Mouse (Mus musculus): ENCODE data around the gene Pask.
"Not testable (repeated sequence)": the region's sequence is repeated elsewhere in the genome, so short reads cannot be mapped to it uniquely, and the experiment has no call there.

The Pask gene

DNA sequence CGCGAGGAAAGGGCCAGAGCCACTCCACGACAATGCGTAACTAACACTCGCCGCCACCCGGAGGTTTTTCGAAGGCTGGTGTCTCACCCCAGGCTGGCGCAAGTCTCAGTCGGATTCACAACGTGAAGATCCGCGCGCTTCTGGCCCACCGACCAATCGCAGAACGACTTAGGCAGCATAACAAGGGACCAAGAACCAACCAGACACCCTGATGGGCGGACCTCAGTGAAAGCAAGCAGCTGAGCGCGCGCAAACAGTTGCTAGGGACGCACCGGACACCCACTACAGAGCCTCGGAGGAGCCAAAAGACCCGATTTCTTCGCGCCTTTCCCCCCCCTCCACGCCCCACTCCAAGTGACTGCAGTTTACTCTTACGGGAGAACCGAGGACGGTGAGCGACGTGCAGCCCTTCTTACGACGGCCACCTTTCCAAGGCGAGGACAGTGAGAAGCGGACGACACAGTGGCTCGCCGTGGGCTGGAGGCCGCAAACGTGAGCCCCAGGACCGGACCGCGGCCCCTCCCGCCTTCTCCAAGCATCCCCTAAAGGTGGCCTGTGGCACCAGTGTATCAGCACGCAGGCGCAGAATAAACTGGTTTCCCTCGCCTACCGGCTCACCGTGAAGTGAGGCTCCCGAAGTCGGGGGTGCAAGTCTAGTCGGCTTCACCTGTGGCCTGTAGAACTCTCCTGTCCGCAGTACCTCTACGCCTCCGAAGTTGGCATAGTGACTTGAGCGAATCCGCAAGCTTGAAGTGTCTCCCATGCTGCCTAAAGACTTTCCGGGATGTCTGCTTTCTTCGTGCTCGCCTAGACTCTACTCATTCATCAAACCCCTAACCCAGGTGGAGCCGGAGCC lies at the start of gene Pask, which contains the start of gene Ppp1r7:
Gene Pask (minus strand): TSS at position 835 of the 856 bp plus-strand sequence.
Gene Ppp1r7 (plus strand): TSS at position 207 of the 856 bp plus-strand sequence.
- DNase-seq (ENCODE audit: low spot score): peak; percentile 92

DNA sequence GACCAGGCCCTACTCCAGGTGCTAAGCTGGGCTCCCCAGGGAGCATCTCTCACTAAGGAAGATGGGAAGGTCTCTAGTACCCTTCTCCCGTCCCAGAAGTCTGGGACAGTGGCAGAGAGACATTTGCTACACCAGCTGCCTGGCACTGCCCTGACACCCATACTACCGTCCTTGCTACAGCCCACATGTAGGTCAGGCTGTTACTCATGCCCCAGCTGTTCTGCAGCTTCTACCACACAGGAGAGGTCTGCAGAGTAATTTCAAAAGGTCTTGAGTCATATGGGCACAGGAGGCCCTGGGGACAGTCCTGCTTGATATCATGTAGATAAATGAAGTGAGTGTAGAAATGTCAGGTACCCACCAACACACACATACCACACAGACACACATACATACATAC lies 45.6 kb upstream of the Pask start:
- no peak for DNase-seq (ENCODE audit: low spot score)

DNA sequence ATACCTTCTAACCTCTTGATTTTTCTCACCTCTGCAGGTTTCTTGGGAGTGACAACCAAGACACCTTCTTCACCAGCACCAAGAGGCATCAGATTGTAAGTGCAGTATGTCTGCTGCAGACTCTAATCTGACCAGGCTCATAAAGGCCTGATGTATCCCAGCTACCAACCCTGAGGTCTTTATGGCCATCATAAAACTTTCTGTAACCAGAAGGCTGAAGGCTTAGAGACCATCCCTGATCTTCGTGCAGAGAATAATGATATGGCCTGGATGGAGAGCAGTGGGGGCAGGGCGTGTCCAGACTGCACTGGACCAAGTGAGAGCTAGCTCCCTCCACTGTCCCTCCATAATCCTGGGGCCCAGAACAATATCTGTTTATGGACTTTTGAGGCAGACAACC lies 43.9 kb upstream of the Pask start:
- DNase-seq (ENCODE audit: low spot score): no peak

DNA sequence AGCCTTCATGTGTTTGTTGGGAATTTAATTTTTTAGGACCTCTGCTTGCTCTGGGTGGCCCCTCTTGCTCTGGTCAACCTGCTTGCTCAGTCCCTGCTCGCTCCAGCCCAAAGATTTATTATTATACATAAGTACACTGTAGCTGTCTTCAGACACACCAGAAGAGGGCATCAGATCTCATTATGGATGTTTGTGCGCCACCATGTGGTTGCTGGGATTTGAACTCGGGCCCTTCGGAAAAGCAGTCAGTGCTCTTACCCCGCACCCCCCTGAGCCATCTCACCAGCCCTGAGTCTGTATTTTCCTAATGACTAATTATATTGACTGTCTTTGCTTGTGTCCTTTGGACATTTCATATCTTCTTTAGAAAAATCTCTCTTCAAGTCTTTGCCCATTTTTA lies 35.8 kb upstream of the Pask start:
- DNase-seq (ENCODE audit: low spot score): no peak

DNA sequence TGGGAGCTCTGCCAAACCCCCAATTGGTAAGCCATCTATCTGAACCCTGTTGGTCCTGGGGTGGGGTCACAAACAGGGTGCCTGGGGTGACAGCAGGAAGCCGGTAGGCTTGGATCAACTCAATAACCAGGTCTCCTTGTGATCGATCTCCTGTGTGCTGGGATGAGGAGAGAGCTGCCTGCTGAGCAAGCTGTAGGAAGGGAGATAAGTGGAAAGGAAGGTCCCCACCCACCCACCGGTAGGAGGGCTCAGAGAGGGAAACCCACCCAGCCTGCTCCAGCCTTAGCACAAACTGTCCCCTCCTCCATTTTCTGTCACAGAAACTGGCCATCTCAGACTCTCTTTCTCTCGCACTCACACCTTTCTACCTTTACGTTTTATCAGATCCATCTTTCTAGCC lies 34.0 kb upstream of the Pask start:
- no peak for DNase-seq (ENCODE audit: low spot score)

DNA sequence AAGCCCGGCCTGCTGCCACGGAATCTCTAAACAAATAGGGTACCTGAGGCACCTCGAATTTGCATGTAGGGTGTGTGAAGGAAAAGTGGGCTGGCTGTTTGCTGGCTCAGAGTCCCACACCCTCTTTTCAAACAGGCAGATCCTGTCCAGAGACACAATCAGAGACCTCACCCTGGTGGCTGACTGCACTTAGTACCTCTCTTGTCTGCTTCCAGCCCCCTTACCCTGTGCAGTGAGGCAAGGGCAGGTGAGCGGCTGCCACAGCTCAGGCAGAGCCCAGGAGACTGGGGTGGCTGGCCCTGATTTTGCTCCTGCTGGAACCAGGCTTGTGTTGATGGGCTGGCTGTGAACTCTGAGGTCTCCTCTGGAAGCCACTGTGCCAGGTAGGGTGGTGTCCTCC lies 30.4 kb upstream of the Pask start, which contains the start of gene Ano7:
Gene Ano7 (plus strand): TSS at position 266 of the 400 bp plus-strand sequence.
- no peak for DNase-seq (ENCODE audit: low spot score)

DNA sequence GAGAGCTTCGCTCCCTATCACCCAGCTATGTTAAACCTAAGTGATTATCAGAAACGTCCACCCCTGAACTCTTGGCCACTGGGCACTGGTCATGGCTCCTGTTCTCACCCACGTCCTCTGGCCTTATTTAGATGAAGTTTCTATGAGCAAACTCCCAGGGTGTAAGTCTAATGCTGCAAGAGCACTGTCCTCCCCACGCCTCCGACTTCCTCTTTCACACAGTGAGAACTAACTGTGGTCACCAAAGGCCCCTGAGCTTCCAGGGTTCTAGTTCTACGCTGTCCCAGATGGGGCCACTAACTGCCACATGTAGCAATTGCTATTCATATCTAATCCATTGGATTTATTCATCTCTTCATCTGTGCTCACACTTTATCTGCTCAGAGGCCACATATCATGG lies 22.4 kb upstream of the Pask start:
- DNase-seq (ENCODE audit: low spot score): no peak

DNA sequence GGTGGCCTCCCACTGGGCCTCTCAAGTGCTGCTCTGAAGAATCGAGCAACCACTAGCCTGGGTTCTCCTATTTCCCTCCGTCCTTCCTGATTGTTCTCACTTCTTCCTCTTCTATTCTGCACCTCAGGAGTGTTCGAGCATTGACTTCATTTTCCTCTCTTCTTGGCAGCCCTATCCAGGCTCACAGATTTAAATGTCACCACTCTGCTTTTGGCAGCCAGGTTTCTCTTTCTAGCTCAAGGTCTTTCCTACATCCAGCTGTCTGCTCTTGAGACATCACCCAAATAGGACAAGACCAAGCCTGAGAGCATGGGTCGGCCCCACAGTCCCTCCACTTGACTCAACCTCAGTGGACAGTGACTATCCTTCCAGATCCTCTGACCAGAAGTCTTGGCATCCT lies 19.4 kb upstream of the Pask start:
- DNase-seq (ENCODE audit: low spot score): no peak

DNA sequence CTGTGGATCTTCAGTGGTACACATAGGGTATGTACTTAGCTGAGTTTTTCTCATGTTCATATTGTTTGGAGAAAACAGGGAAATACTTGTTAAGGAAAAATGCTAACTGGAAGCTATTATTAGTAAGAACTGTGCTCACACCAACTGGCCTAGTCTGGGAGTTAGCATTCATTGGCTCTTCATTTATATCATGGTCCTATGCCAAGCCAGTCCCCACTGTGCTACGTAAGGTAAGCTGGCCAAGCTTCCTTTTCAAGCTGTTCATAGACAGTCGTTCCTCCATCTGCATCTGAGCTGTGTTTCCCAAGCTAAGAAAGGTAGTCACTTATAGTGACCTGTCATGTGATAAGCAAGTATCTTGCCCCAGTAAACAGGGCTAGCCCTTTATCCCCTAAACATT lies 9.4 kb upstream of the Pask start:
- no peak for DNase-seq (ENCODE audit: low spot score)

DNA sequence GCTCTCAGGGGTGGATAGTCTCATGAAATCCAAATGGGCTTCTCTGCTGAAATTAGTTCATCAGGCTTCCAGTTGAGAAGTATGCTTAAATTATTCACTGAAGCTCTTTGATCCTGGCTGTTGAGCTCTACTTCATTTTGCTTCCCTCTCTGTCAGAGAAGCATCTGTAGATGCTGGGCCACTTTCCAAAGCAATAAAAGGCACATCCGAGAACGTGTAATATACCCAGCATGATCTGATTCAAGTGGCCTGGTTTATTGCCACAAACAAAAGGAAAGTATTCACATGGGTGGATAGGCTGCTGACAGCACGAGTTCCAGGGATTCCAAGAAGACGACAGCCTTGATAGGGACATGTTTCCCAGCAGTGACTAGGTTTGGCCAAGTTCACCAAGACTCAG lies 6.4 kb upstream of the Pask start:
- DNase-seq (ENCODE audit: low spot score): no peak

DNA sequence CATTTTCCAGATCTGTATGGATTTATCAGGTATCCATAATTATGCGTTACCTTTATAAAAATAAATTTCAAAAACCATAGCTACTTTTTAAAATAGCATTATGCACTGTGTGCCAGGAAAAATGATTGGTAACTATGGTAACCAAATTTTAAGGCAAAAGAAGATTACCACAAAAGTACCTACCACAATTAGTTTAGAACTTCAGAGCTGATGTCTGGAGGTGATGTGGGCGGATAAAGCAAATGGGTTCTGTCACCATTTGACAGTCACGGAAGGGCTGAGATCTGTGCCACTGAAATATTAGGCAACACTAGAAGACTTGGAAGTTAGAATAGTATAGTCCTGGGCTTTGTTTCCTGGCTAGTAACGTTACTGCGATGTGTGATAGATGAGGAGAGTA lies 3.9 kb upstream of the Pask start:
- no peak for DNase-seq (ENCODE audit: low spot score)

DNA sequence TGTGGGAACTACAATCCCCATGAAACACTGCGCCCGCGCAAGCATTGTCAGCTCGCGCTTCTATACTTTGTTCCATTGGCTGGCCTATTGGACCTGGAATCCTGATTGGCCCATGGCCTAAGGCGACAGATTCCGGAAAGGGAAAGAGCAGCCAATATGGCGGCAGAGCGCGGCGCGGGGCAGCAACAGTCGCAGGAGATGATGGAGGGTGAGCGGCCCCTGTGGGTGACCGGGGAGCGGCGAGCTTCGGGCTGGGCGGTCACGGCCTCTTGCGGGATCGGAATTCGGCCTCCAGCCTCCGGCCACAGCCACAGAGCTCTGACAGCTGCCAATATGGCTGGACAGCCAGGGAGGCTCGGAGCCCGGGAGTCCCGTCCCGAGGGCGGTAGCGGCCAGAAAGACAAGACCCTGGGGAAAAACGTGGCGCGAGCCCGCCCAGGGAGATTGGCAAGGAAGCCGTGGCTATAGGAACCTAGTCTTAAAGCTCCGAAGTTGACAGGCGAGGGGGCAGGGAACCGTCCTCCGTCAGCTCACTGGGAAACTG lies 294 bp upstream of the Pask start:
- peak; percentile 90 for DNase-seq (ENCODE audit: low spot score)

DNA sequence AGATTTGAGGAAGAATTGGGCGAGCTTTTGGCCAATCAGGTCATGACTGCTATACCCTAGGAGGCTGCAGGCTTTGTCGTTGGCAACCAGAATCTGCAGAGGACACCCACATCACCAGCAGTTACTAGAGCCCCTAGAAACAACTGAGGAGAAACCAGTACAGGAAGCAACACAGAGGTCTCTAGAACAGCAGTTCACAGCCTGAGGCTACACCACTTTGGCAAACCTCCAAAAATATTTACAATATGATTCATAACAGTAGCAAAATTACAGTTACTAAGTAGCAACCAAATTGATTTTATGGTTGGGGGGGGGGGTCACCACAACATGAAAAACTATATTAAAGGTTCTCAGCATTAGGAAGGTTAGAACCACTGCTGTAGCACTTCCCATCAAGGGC lies 8.7 kb downstream of the Pask start:
- DNase-seq (ENCODE audit: low spot score): no peak

DNA sequence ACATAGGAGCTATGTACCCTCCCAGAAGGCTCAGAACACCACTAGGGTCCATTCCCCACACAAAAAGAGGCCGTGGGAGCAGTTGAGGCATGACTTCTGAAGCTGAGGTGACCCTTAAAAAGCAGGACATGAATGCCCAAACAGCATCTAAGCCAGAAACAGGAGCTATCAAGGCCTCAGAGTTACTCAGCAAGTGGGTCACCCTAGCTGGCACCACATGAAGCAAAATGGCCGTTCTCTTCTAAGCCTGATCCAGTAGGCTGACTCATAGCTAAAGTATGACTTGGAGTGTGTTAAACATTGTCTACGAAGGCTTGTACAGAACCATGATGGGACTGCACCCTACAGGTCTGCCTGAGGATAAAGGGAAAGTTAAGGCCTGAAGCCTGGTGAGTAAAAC lies 16.8 kb downstream of the Pask start:
- no peak for DNase-seq (ENCODE audit: low spot score)

DNA sequence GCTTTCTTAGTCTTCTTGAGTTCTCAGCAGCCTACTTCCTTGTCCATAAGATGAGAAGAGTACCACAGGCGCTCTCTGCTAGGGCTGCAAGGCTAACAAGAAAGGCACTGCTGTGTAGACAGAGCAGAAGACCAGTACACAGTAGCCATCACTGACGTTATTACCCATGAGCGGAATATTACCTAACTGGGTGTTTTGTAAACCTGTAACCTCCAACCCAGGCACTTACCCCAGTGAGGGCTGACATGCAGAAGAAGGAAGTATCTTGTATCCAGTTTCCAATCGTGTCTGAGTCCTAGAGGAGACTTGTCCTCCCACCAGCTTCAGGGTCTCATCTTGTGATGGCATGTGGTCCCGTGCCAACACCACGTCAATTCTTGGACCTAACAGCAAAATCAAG lies 19.3 kb downstream of the Pask start:
- DNase-seq (ENCODE audit: low spot score): no peak

DNA sequence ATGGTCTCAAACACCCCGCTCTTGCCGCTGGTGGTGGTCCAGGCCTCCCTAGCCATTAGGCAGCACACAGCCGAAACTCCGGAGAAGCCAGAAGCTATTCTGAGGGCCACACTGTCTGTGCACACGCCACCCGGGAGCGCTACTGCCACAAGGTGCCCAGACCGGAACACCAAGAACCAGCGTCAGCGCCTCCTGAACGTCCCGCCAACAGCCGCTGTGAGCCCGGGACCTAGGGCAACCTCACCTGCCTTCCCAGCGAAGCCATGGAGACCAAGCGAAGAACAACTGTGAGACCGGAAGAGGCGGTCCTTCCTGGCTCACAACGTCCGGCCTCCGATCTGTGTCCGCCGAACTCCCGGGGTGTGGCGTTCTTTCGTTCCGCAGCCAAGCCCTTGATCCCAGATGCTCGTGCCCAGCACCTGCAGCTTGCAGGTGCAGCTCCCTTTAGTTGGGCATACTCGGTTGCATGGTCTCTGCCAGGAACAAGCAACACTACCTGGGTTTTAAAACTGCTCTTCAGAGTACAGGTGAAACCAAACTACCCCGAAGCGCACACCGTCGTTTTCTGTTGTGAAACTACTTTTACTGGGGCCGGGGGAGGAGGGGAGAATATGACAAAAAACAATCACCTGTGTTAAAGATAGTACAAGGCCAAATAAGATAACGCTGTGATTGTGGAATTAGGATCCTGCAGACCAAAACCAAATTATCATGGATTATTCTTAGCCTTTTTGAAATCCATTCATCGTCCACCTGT lies 37.5 kb downstream of the Pask start, which contains the start of gene Mterf4:
Gene Mterf4 (minus strand): TSS at position 335 of the 757 bp plus-strand sequence.
- peak; percentile 55 for DNase-seq (ENCODE audit: low spot score)

DNA sequence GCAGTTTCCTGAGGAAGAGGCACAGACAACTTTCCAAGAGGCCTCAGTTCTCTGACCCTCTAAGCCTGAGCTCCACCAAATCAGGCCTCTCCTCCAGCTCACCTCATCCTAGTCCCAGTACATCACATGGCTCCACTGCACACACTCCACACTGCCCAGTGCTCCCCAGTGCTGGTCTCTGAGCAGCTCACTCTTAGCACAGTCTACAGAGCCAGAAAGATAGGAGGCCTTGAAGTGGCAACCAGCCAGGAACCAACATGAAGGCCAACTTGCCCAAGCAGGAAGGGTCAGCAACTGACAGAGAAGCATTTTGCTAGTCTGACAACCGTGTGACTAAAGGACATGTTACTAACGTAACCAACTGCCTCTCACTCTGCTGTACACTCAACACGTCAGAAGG lies 42.7 kb downstream of the Pask start:
- peak; percentile 52 for DNase-seq (ENCODE audit: low spot score)

DNA sequence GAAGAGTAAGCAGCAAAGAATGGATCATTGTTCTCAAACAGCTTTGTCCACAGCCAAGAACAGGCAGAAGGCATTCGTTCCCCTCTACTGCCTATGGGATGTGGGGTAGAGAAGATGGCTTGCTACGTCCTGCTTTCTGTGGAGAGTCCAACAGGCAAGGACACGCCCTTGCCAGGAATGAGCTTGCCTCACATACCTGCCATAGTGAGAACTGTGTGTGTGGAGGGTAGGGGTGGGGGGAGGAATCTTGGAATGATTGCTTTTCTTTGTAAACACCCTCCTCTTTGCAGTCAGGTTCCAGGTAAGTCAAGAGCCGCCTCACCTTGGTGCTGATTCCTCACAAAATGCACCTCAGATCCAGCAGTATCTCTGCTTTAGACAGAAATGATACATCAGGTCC lies 43.5 kb downstream of the Pask start:
- DNase-seq (ENCODE audit: low spot score): no peak

DNA sequence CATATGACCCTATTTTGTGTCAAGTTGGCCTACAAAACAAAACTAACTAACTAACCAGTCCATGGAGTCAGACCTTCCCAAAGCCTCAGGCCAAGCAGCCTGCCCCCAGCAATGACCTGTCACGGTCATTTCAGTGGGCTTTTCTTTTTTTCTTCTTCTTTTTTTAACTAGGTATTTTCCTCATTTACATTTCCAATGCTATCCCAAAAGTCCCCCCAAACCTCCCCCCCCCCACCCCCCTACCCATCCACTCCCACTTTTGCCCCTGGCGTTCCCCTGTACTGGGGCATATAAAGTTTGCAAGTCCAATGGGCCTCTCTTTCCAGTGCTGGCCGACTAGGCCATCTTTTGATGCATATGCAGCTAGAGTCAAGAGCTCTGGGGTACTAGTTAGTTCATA lies 48.8 kb downstream of the Pask start:
- not testable (repeated sequence) for DNase-seq (ENCODE audit: low spot score)

DNA sequence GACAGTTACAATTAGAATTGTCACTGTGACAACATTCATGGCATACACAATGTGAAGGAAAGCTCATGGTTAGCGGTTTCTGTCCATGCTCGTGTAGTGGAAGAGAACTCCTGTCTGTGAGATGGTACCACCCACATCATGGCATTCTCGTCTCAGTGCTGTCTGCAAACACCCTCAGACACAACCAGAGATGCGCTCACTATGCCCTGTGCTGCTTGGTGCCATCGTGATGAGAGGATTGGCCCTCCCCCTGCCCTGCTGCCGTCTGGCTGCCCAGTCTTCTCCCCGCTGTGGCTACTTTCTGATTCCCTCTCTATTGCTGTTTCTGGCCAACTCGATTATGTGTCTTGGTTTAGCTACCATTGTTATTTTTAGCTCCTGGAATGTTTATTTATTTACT lies 51.3 kb downstream of the Pask start:
- no peak for DNase-seq (ENCODE audit: low spot score)

DNA sequence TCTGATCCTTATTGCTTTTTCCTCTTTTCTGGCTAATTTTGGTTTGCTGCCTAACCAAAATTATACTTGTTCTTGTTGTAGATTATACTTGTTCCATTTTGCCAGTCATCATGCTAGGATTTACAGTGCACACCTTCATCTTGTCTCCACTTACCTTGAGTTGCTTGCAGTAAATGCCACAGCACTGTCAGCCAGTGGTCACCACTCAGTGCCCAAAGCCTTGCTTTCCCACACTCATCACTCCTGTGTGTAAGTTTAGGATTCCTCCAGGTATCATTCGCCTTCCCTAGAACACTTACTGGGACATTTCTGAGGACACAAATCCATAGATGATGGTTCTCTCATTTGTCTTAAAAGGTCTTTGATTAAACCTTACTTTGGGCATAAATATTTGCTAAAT lies 51.7 kb downstream of the Pask start:
- no peak for DNase-seq (ENCODE audit: low spot score)

DNA sequence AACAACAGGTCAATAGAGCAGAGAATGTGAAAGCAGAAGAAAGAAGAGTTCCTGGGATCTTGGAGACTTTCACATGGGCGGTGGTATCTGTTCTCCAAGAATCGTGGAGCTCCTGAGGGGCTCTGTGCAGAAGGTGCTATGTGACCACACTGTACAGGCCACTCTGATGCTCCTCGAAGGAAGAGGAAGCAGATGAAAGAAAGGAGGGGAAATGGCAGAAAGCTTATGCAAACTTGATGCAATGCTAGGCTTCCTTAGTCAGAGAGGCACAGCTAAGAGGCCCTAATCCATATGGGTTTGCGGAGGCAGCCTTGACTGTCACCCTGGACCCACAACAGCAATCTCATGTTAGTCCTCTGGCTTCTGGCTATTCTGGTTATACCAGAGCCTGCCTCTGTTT lies 52.3 kb downstream of the Pask start:
- no peak for DNase-seq (ENCODE audit: low spot score)

DNA sequence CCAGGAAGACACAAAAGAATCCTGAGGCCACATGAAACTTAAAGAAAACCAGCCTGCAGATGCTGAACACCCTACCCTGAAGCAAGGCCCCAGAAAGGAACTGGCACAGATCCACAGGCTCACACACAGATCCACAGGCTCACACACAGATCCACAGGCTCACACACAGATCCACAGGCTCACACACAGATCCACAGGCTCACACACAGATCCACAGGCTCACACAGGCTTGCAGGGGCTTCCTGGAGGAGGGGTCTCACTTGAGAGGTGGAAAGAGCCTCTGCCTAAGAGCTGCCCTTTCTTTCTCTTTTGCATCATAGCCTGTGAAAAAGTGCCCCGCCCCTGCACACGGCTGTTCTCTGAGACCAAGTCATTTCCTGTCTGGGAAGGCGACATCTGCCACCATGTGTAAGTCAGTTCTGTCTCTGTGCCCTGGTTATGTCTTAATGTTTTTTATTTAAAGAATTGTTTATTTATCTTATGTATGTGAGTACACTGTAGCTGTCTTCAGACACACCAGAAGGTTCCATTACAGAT lies 53.5 kb downstream of the Pask start:
- no peak for DNase-seq (ENCODE audit: low spot score)
